Mouse (Mus musculus) CH12.LX (cell line): ENCODE results near the gene Zbtb24.
"Not testable (repeated sequence)": the region's sequence is repeated elsewhere in the genome, so short reads cannot be mapped to it uniquely, and the experiment has no call there.

Experiments used
- CTCF ChIP-seq, 2 experiments: IDR thresholded peaks in 1 of 2; conservative IDR thresholded peaks in 1 of 2; 2 replicates each; pipeline ENCODE4 v1.5.1; 2011 to 2012; ENCODE audit warnings: low read depth in 2 of 2, low read length in 2 of 2, improper control_type of control experiment in 1 of 2, inconsistent platforms in 1 of 2, mild to moderate bottlenecking in 1 of 2, moderate library complexity in 1 of 2
- MEF2A ChIP-seq: IDR thresholded peaks from 2 replicates; pipeline ENCODE4 v1.6.1; 2014; ENCODE audit warnings: low read depth, mild to moderate bottlenecking, inconsistent platforms, low read length, improper control_type of control experiment, borderline replicate concordance

DNA sequence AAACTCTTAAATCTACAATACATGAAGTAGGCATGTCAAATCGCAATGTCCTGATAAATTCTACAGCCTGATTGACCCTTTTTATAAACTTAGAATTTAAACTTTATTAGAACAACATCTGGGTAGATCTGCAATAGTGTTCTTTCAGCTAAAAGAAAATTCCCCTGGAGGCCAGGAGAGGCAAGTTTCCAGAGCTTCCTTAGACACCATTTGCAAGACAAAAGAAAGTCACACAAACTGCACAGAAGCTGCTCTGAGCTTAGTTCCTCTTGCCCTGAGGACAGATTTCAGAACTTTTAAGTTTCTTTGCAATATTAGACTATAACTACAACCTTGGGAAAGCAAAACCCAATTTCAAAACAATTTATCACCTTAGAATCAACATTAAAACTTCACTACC, 36.7 kb upstream of the Zbtb24 start:
- not testable (repeated sequence) for TF ChIP-seq CTCF (conservative IDR thresholded peaks at IDR 0.05 in 1 of 2, IDR thresholded peaks at IDR 0.05 in 1 of 2; ENCODE audit: low read depth in 2 of 2, low read length in 2 of 2); MEF2A
